Mouse (Mus musculus) mammary gland, adult 2 months (tissue): ENCODE measurements around the gene Ttc12. TPM values are rescaled to one million over a fixed set of nuclear protein-coding genes. Genes with fewer than 3 reads are reported as not detected.

Experiments used
- polyA plus RNA-seq: library from polyadenylated mRNA; depleted of rRNA; stranded (reverse); fragments of >200 nt; gene quantifications from 2 replicates; pipeline ENCODE4 v1.2.3, GENCODE M21; 2012; ENCODE audit warnings: low replicate concordance; rRNA removed

Ttc12 gene
- polyA plus RNA-seq: 0.79 and 1.4 TPM in 2 replicates

GRCm38 (mm10) chr9:49485892-49486311, at the start of gene Ttc12:
Gene Ttc12, minus strand, starts transcription at chr9:49486225.

GRCm38 (mm10) chr9:49426921-49427320, 59.1 kb downstream of the Ttc12 start, which contains the start of gene Ankk1:
Gene Ankk1, minus strand, starts transcription at chr9:49427021.

Other genes with a start within 250 kb of the Ttc12 start
- gene Gm4894, start 235.7 kb downstream of the Ttc12 start, polyA plus RNA-seq: not detected in 2 replicates
- gene Drd2, start 145.6 kb downstream of the Ttc12 start, polyA plus RNA-seq: not detected in 2 replicates
- gene Ankk1, start 59.2 kb downstream of the Ttc12 start, polyA plus RNA-seq: not detected in 2 replicates